Mouse (Mus musculus): ENCODE data around the gene Elp5.

- TF ChIP-seq POLR2A (IDR thresholded peaks at IDR 0.05; ENCODE audit: low read depth, low read length) (no peak), MYC (IDR thresholded peaks at IDR 0.05; ENCODE audit: low read depth, low read length) (no peak), MAX (IDR thresholded peaks at IDR 0.05; ENCODE audit: low read length) (no peak), EP300 (IDR thresholded peaks at IDR 0.05; ENCODE audit: low read length) (no peak), CTCF (conservative IDR thresholded peaks at IDR 0.05 in 1 of 2, IDR thresholded peaks at IDR 0.05 in 1 of 2; ENCODE audit: low read depth in 2 of 2, low read length in 2 of 2) (no peak), JUN (IDR thresholded peaks at IDR 0.05; ENCODE audit: insufficient read depth, low read depth, low read length) (no peak), MAFK (IDR thresholded peaks at IDR 0.05; ENCODE audit: insufficient replicate concordance, low read length) (no peak), TBP (conservative IDR thresholded peaks at IDR 0.05; ENCODE audit: low read depth, low read length) (no peak), ZKSCAN1 (IDR thresholded peaks at IDR 0.05; ENCODE audit: borderline replicate concordance, low read depth, low read length) (no peak), ZNF384 (IDR thresholded peaks at IDR 0.05; ENCODE audit: low read depth, low read length) (no peak), CHD1 (IDR thresholded peaks at IDR 0.05; ENCODE audit: low read depth, low read length) (no peak)
Measured at GRCm38 (mm10) chr11:69999666-70000065, 17.3 kb upstream of the Elp5 start.
